Mouse (Mus musculus): ENCODE results near the gene Prkaa2.

DNA sequence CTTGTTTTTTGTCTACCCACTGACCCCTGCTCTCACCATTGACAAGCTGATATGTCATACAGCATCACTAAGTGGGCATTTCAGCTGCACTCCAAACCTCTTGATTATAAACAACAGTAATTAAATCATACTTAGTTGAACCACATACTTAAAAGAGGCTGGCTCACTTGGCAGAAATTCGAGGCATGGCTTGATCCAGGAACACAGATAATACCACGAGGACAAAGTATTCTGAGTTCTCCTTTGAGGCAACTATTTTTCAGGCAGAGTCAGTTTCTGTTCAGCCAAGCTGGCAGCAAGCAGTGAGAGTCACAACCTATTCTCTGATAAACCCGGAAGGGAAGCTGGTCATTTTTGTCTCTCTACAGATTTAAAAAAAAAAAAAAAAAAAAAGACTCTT lies 119.0 kb downstream of the Prkaa2 start:
- no peak for TF ChIP-seq CTCF (IDR thresholded peaks at IDR 0.05; ENCODE audit: low read depth, low read length)
- TF ChIP-seq GATA1 (IDR thresholded peaks at IDR 0.05; ENCODE audit: borderline replicate concordance, low read length) = no peak
- TF ChIP-seq POLR2AphosphoS5 (IDR thresholded peaks at IDR 0.05; ENCODE audit: insufficient replicate concordance, low read depth, low read length) = no peak
- TF ChIP-seq TAL1 (conservative IDR thresholded peaks at IDR 0.05; ENCODE audit: low read depth, low read length) = no peak
- no peak for TF ChIP-seq GATA2 (IDR thresholded peaks at IDR 0.05; ENCODE audit: borderline replicate concordance, low read depth, low read length)

Measured in G1E (cell line).